Mouse (Mus musculus): Measurements from ENCODE around the gene Gm10715. TPM values are rescaled to one million over a fixed set of nuclear protein-coding genes. Genes with fewer than 3 reads are reported as not detected.
"Not testable (repeated sequence)": the region's sequence is repeated elsewhere in the genome, so short reads cannot be mapped to it uniquely, and the experiment has no call there.

Gm10715 gene
- not detected in 2 replicates for polyA plus RNA-seq (2012; rRNA removed)

GRCm38 (mm10) chr9:3036577-3036976 is at the start of gene Gm10715:
Gene Gm10715 (plus strand): TSS chr9:3036877.
- DNase-seq (ENCODE audit: low read depth), result not testable (repeated sequence)

DNA sequence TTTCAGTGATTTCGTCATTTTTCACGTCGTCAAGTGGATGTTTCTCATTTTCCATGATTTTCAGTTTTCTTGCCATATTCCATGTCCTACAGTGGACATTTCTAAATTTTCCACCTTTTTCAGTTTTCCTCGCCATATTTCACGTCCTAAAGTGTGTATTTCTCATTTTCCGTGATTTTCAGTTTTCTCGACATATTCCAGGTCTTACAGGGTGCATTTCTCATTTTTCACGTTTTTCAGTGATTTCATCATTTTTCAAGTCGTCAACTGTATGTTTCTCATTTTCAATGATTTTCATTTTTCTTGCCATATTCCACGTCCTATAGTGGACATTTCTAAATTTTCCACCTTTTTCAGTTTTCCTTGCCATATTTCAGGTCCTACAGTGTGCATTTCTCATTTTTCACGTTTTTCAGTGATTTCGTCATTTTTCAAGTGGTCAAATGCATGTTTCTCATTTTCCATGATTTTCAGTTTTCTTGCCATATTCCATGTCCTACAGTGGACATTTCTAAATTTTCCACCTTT is 36.2 kb upstream of the Gm10715 start, which contains the start of gene Gm10722:
Gene Gm10722 (plus strand): TSS at position 478 of the 528 bp plus-strand sequence.
- DNase-seq (ENCODE audit: low read depth), result not testable (repeated sequence)

GRCm38 (mm10) chr9:3001006-3001405 is 35.7 kb upstream of the Gm10715 start:
- DNase-seq (ENCODE audit: low read depth), result not testable (repeated sequence)

GRCm38 (mm10) chr9:3001948-3002659 is 34.6 kb upstream of the Gm10715 start:
- DNase-seq (ENCODE audit: low read depth), result peak; percentile 0

DNA sequence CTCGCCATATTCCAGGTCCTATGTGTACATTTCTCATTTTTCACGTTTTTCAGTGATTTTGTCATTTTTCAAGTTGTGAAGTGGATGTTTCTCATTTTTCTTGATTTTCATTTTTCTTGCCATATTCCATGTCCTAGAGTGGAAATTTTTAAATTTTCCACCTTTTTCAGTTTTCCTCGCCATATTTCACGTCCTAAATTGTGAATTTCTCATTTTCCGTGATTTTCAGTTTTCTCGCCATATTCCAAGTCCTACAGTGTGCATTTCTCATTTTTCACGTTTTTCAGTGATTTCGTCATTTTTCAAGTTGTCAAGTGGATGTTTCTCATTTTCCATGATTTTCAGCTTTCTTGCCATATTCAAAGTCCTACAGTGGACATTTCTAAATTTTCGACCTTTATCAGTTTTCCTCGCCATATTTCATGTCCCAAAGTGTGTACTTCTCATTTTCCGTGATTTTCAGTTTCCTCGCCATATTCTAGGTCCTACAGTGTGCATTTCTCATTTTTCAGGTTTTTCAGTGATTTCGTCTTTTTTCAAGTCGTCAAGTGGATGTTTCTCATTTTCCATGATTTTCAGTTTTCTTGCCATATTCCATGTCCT is 33.8 kb upstream of the Gm10715 start, which contains the start of gene Gm11168:
Gene Gm11168 (plus strand): TSS at position 553 of the 603 bp plus-strand sequence.
- not testable (repeated sequence) for DNase-seq (ENCODE audit: low read depth)

DNA sequence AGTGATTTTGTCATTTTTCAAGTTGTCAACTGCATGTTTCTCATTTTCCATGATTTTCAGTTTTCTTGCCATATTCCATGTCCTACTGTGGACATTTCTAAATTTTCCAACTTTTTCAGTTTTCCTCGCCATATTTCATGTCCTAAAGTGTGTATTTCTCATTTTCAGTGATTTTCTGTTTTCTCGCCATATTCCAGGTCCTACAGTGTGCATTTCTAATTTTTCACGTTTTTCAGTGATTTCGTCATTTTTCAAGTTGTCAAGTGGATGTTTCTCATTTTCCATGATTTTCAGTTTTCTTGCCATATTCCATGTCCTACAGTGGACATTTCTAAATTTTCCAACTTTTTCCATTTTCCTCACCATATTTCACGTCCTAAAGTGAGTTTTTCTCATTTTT is 30.5 kb upstream of the Gm10715 start:
- DNase-seq (ENCODE audit: low read depth), result not testable (repeated sequence)

- DNase-seq (ENCODE audit: low read depth), result not testable (repeated sequence)
Measured at GRCm38 (mm10) chr9:3006636-3007035, 30.0 kb upstream of the Gm10715 start.

- DNase-seq (ENCODE audit: low read depth), result not testable (repeated sequence)
Measured at GRCm38 (mm10) chr9:3007272-3007671, 29.4 kb upstream of the Gm10715 start.

- not testable (repeated sequence) for DNase-seq (ENCODE audit: low read depth)
Measured at GRCm38 (mm10) chr9:3009331-3009730, 27.3 kb upstream of the Gm10715 start.

DNA sequence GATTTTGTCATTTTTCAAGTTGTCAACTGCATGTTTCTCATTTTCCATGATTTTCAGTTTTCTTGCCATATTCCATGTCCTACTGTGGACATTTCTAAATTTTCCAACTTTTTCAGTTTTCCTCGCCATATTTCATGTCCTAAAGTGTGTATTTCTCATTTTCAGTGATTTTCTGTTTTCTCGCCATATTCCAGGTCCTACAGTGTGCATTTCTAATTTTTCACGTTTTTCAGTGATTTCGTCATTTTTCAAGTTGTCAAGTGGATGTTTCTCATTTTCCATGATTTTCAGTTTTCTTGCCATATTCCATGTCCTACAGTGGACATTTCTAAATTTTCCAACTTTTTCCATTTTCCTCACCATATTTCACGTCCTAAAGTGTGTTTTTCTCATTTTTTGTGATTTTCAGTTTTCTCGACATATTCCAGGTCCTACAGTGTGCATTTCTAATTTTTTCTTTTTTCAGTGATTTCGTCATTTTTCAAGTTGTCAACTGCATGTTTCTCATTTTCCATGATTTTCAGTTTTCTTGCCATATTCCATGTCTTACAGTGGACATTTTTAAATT is 24.5 kb upstream of the Gm10715 start:
- not testable (repeated sequence) for DNase-seq (ENCODE audit: low read depth)

DNA sequence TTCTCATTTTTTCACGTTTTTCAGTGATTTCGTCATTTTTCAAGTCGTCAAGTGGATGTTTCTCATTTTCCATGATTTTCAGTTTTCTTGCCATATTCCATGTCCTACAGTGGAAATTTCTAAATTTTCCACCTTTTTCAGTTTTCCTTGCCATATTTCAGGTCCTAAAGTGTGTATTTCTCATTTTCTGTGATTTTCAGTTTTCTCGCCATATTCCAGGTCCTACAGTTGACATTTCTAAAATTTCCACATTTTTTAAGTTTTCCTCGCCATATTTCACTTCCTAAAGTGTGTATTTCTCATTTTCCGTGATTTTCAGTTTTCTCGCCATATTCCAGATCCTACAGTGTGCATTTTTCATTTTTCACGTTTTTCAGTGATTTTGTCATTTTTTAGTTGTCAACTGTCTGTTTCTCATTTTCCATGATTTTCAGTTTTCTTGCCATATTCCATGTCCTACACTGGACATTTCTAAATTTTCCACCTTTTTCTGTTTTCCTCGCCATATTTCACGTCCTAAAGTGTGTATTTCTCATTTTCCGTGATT is 23.9 kb upstream of the Gm10715 start, which contains the start of gene Gm10721:
Gene Gm10721 (plus strand): TSS at position 408 of the 547 bp plus-strand sequence.
- not testable (repeated sequence) for DNase-seq (ENCODE audit: low read depth)

DNA sequence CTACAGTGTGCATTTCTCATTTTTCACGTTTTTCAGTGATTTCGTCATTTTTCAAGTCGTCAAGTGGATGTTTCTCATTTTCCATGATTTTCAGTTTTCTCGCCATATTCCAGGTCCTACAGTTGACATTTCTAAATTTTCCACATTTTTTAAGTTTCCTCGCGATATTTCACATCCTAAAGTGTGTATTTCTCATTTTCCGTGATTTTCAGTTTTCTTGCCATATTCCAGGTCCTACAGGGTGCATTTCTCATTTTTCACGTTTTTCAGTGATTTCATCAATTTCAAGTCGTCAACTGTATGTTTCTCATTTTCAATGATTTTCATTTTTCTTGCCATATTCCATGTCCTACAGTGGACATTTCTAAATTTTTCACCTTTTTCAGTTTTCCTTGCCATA is 21.3 kb upstream of the Gm10715 start, which contains the start of gene Gm10720:
Gene Gm10720 (plus strand): TSS at position 301 of the 400 bp plus-strand sequence.
- not testable (repeated sequence) for DNase-seq (ENCODE audit: low read depth)

DNA sequence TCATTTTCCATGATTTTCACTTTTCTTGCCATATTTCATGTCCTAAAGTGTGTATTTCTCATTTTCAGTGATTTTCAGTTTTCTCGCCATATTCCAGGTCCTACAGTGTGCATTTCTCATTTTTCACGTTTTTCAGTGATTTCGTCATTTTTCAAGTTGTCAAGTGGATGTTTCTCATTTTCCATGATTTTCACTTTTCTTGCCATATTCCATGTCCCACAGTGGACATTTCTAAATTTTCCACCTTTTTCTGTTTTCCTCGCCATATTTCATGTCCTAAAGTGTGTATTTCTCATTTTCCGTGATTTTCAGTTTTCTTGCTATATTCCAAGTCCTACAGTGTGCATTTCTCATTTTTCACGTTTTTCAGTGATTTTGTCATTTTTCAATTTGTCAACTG is 20.8 kb upstream of the Gm10715 start:
- DNase-seq (ENCODE audit: low read depth), result not testable (repeated sequence)

DNA sequence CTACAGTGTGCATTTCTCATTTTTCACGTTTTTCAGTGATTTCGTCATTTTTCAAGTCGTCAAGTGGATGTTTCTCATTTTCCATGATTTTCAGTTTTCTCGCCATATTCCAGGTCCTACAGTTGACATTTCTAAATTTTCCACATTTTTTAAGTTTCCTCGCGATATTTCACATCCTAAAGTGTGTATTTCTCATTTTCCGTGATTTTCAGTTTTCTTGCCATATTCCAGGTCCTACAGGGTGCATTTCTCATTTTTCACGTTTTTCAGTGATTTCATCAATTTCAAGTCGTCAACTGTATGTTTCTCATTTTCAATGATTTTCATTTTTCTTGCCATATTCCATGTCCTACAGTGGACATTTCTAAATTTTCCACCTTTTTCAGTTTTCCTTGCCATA is 19.6 kb upstream of the Gm10715 start, which contains the start of gene Gm10719:
Gene Gm10719 (plus strand): TSS at position 301 of the 400 bp plus-strand sequence.
- not testable (repeated sequence) for DNase-seq (ENCODE audit: low read depth)

DNA sequence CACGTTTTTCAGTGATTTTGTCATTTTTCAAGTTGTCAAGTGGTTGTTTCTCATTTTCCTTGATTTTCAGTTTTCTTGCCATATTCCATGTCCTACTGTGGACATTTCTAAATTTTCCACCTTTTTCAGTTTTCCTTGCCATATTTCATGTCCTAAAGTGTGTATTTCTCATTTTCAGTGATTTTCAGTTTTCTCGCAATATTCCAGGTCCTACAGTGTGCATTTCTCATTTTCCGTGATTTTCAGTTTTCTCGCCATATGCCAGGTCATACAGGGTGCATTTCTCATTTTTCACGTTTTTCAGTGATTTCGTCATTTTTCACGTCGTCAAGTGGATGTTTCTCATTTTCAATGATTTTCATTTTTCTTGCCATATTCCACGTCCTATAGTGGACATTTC is 17.7 kb upstream of the Gm10715 start:
- DNase-seq (ENCODE audit: low read depth), result not testable (repeated sequence)

- not testable (repeated sequence) for DNase-seq (ENCODE audit: low read depth)
Measured at GRCm38 (mm10) chr9:3019835-3020727, 16.6 kb upstream of the Gm10715 start.

- not testable (repeated sequence) for DNase-seq (ENCODE audit: low read depth)
Measured at GRCm38 (mm10) chr9:3022316-3023008, 14.2 kb upstream of the Gm10715 start.

DNA sequence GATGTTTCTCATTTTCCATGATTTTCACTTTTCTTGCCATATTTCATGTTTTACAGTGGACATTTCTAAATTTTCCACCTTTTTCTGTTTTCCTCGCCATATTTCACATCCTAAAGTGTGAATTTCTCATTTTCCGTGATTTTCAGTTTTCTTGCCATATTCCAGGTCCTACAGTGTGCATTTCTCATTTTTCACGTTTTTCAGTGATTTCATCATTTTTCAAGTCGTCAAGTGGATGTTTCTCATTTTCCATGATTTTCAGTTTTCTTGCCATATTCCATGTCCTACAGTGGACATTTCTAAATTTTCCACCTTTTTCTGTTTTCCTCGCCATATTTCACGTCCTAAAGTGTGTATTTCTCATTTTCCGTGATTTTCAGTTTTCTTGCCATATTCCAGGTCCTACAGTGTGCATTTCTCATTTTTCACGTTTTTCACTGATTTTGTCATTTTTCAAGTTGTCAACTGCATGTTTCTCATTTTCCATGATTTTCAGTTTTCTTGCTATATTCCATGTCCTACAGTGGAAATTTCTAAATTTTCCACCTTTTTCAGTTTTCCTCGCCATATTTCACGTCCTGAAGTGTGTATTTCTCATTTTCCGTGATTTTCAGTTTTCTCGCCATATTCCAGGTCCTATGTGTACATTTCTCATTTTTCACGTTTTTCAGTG is 13.2 kb upstream of the Gm10715 start, which contains the start of gene Gm10718:
Gene Gm10718 (plus strand): TSS at position 236 of the 673 bp plus-strand sequence.
- DNase-seq (ENCODE audit: low read depth), result not testable (repeated sequence)

GRCm38 (mm10) chr9:3023985-3024648 is 12.6 kb upstream of the Gm10715 start:
- not testable (repeated sequence) for DNase-seq (ENCODE audit: low read depth)

Data from gonadal fat pad, adult 2 months (tissue).